Mouse (Mus musculus): Measurements from ENCODE around the gene Lcp2. TPM values are rescaled to one million over a fixed set of nuclear protein-coding genes. Genes with fewer than 3 reads are reported as not detected.
A peak's percentile ranks its signal among the peaks of the same experiment; 100 is the strongest.

Lcp2 gene
- polyA plus RNA-seq, 1 experiment from 2014 or later: 4.2 TPM

- Histone ChIP-seq H3K4me1 (replicated peaks; ENCODE audit: control insufficient read depth, insufficient read depth, low read length) (no peaks in the 10 kb centered on the region), H3K27me3 (ENCODE audit: control insufficient read depth, insufficient read depth, low read depth, low read length) (no peaks in the 10 kb centered on the region), H3K4me2 (ENCODE audit: low read depth, low read length) (no peak overlapping the region), H3K27ac (ENCODE audit: low read length) (no peak overlapping the region), H3K9ac (ENCODE audit: low read length) (no peak overlapping the region), H3K9me3 (ENCODE audit: control insufficient read depth, low read length) (no peaks in the 10 kb centered on the region), H3K4me3 (ENCODE audit: low read length) (no peak overlapping the region), H3K36me3 (ENCODE audit: control insufficient read depth, insufficient read depth, low read length) (no peaks in the 10 kb centered on the region)
- no peak for ATAC-seq (ENCODE audit: low read depth)
- WGBS: 69% methylated on average over 7 of the region's 7 CpGs
Observed at GRCm38 (mm10) chr11:34054031-34054727, 7.5 kb downstream of the Lcp2 start.

GRCm38 (mm10) chr11:34056715-34057114 lies 10.0 kb downstream of the Lcp2 start:
- Histone ChIP-seq H3K4me1 (replicated peaks; ENCODE audit: control insufficient read depth, insufficient read depth, low read length) (no peaks in the 10 kb centered on the region), H3K36me3 (ENCODE audit: control insufficient read depth, insufficient read depth, low read length) (no peaks in the 10 kb centered on the region), H3K4me3 (ENCODE audit: low read length) (no peak overlapping the region), H3K9me3 (ENCODE audit: control insufficient read depth, low read length) (no peaks in the 10 kb centered on the region), H3K27ac (ENCODE audit: low read length) (no peak overlapping the region), H3K9ac (ENCODE audit: low read length) (no peak overlapping the region), H3K27me3 (ENCODE audit: control insufficient read depth, insufficient read depth, low read depth, low read length) (no peaks in the 10 kb centered on the region), H3K4me2 (ENCODE audit: low read depth, low read length) (no peak overlapping the region)
- no peak for ATAC-seq (ENCODE audit: low read depth)
- WGBS: 63% methylated on average over 1 of the region's 1 CpGs

GRCm38 (mm10) chr11:34058332-34058731 lies 11.6 kb downstream of the Lcp2 start:
- no peaks in the 10 kb centered on the region for H3K4me1 ChIP-seq (replicated peaks; ENCODE audit: control insufficient read depth, insufficient read depth, low read length)
- H3K4me2 ChIP-seq (ENCODE audit: low read depth, low read length): no peak overlapping the region
- H3K27me3 ChIP-seq (ENCODE audit: control insufficient read depth, insufficient read depth, low read depth, low read length): no peaks in the 10 kb centered on the region
- H3K9ac ChIP-seq (ENCODE audit: low read length): no peak overlapping the region
- ATAC-seq (ENCODE audit: low read depth): no peak
- H3K27ac ChIP-seq (ENCODE audit: low read length): no peak overlapping the region
- H3K9me3 ChIP-seq (ENCODE audit: control insufficient read depth, low read length): no peaks in the 10 kb centered on the region
- no peak overlapping the region for H3K4me3 ChIP-seq (ENCODE audit: low read length)
- no peaks in the 10 kb centered on the region for H3K36me3 ChIP-seq (ENCODE audit: control insufficient read depth, insufficient read depth, low read length)

GRCm38 (mm10) chr11:34058960-34059359 lies 12.2 kb downstream of the Lcp2 start:
- H3K9ac ChIP-seq (ENCODE audit: low read length): no peak overlapping the region
- H3K4me1 ChIP-seq (replicated peaks; ENCODE audit: control insufficient read depth, insufficient read depth, low read length): no peaks in the 10 kb centered on the region; the same call in 1 of the 2 replicates
- H3K27me3 ChIP-seq (ENCODE audit: control insufficient read depth, insufficient read depth, low read depth, low read length): no peaks in the 10 kb centered on the region
- no peaks in the 10 kb centered on the region for H3K9me3 ChIP-seq (ENCODE audit: control insufficient read depth, low read length)
- H3K27ac ChIP-seq (ENCODE audit: low read length): no peak overlapping the region
- 81% methylated on average over 6 of the region's 6 CpGs for WGBS
- no peak overlapping the region for H3K4me2 ChIP-seq (ENCODE audit: low read depth, low read length)
- H3K4me3 ChIP-seq (ENCODE audit: low read length): no peak overlapping the region
- ATAC-seq (ENCODE audit: low read depth): no peak
- no peaks in the 10 kb centered on the region for H3K36me3 ChIP-seq (ENCODE audit: control insufficient read depth, insufficient read depth, low read length)

GRCm38 (mm10) chr11:34061740-34062139 lies 15.0 kb downstream of the Lcp2 start:
- Histone ChIP-seq H3K9me3 (ENCODE audit: control insufficient read depth, low read length) (no peaks in the 10 kb centered on the region), H3K36me3 (ENCODE audit: control insufficient read depth, insufficient read depth, low read length) (no peaks in the 10 kb centered on the region), H3K4me3 (ENCODE audit: low read length) (no peak overlapping the region), H3K4me2 (ENCODE audit: low read depth, low read length) (no peak overlapping the region), H3K27me3 (ENCODE audit: control insufficient read depth, insufficient read depth, low read depth, low read length) (no peaks in the 10 kb centered on the region), H3K9ac (ENCODE audit: low read length) (no peak overlapping the region), H3K27ac (ENCODE audit: low read length) (no peak overlapping the region), H3K4me1 (replicated peaks; ENCODE audit: control insufficient read depth, insufficient read depth, low read length) (no peaks in the 10 kb centered on the region; the same call in 1 of the 2 replicates)
- 20% methylated on average over 6 of the region's 6 CpGs for WGBS
- no peak for ATAC-seq (ENCODE audit: low read depth)

GRCm38 (mm10) chr11:34063257-34063656 lies 16.5 kb downstream of the Lcp2 start:
- WGBS: 35% methylated on average over 2 of the region's 2 CpGs
- no peaks in the 10 kb centered on the region for H3K36me3 ChIP-seq (ENCODE audit: control insufficient read depth, insufficient read depth, low read length)
- no peaks in the 10 kb centered on the region for H3K9me3 ChIP-seq (ENCODE audit: control insufficient read depth, low read length)

GRCm38 (mm10) chr11:34063702-34064485 lies 17.2 kb downstream of the Lcp2 start:
- peak; percentile 45; the same call in 1 of the 2 replicates for ATAC-seq (ENCODE audit: low read depth)
- H3K27ac ChIP-seq (ENCODE audit: low read length): no peak overlapping the region
- WGBS: 44% methylated on average over 5 of the region's 5 CpGs

More at GRCm38 (mm10) chr11:34063257-34063656, 16.5 kb downstream of the Lcp2 start:
- Histone ChIP-seq H3K27me3 (ENCODE audit: control insufficient read depth, insufficient read depth, low read depth, low read length) (no peaks in the 10 kb centered on the region), H3K27ac (ENCODE audit: low read length) (no peak overlapping the region), H3K9ac (ENCODE audit: low read length) (no peak overlapping the region), H3K4me2 (ENCODE audit: low read depth, low read length) (no peak overlapping the region), H3K4me3 (ENCODE audit: low read length) (no peak overlapping the region), H3K4me1 (replicated peaks; ENCODE audit: control insufficient read depth, insufficient read depth, low read length) (no peaks in the 10 kb centered on the region; the same call in 1 of the 2 replicates)
- ATAC-seq (ENCODE audit: low read depth): no peak

GRCm38 (mm10) chr11:34070596-34070995 lies 23.9 kb downstream of the Lcp2 start:
- Histone ChIP-seq H3K4me2 (ENCODE audit: low read depth, low read length) (no peak overlapping the region), H3K4me1 (replicated peaks; ENCODE audit: control insufficient read depth, insufficient read depth, low read length) (peaks cover 4% of the 10 kb centered on the region; the same call in 1 of the 2 replicates), H3K4me3 (ENCODE audit: low read length) (no peak overlapping the region), H3K9ac (ENCODE audit: low read length) (no peak overlapping the region), H3K27me3 (ENCODE audit: control insufficient read depth, insufficient read depth, low read depth, low read length) (no peaks in the 10 kb centered on the region), H3K36me3 (ENCODE audit: control insufficient read depth, insufficient read depth, low read length) (no peaks in the 10 kb centered on the region), H3K27ac (ENCODE audit: low read length) (no peak overlapping the region), H3K9me3 (ENCODE audit: control insufficient read depth, low read length) (no peaks in the 10 kb centered on the region)
- no peak for ATAC-seq (ENCODE audit: low read depth)

More at GRCm38 (mm10) chr11:34063702-34064485, 17.2 kb downstream of the Lcp2 start:
- no peaks in the 10 kb centered on the region for H3K36me3 ChIP-seq (ENCODE audit: control insufficient read depth, insufficient read depth, low read length)
- no peaks in the 10 kb centered on the region for H3K9me3 ChIP-seq (ENCODE audit: control insufficient read depth, low read length)
- H3K4me3 ChIP-seq (ENCODE audit: low read length): no peak overlapping the region
- no peak overlapping the region for H3K4me2 ChIP-seq (ENCODE audit: low read depth, low read length)
- no peaks in the 10 kb centered on the region; the same call in 1 of the 2 replicates for H3K4me1 ChIP-seq (replicated peaks; ENCODE audit: control insufficient read depth, insufficient read depth, low read length)
- H3K27me3 ChIP-seq (ENCODE audit: control insufficient read depth, insufficient read depth, low read depth, low read length): no peaks in the 10 kb centered on the region
- no peak overlapping the region for H3K9ac ChIP-seq (ENCODE audit: low read length)

GRCm38 (mm10) chr11:34072309-34072708 lies 25.6 kb downstream of the Lcp2 start:
- Histone ChIP-seq H3K9ac (ENCODE audit: low read length) (no peak overlapping the region), H3K4me1 (replicated peaks; ENCODE audit: control insufficient read depth, insufficient read depth, low read length) (peaks cover 4% of the 10 kb centered on the region; the same call in 1 of the 2 replicates), H3K9me3 (ENCODE audit: control insufficient read depth, low read length) (no peaks in the 10 kb centered on the region), H3K27me3 (ENCODE audit: control insufficient read depth, insufficient read depth, low read depth, low read length) (no peaks in the 10 kb centered on the region), H3K36me3 (ENCODE audit: control insufficient read depth, insufficient read depth, low read length) (no peaks in the 10 kb centered on the region), H3K27ac (ENCODE audit: low read length) (no peak overlapping the region), H3K4me2 (ENCODE audit: low read depth, low read length) (no peak overlapping the region), H3K4me3 (ENCODE audit: low read length) (no peak overlapping the region)
- WGBS: 46% methylated on average over 4 of the region's 4 CpGs
- ATAC-seq (ENCODE audit: low read depth): peak; percentile 81

All from lung, embryonic 16.5 days (tissue).